Mouse (Mus musculus) limb, embryonic 13.5 days (tissue): ENCODE measurements around the gene Strbp. TPM values are rescaled to one million over a fixed set of nuclear protein-coding genes. Genes with fewer than 3 reads are reported as not detected.

Source experiments
- ATAC-seq: fragments of 200-750 bp; cut with Nextera tagmentation; 2 replicates; pipeline ENCODE4 v1.8.0; 2017; ENCODE audit warnings: low read depth, moderate number of reproducible peaks, moderate TSS enrichment; ENCODE audit not compliant: low FRiP score
- H3K27ac ChIP-seq: fragments of 300-500 bp; sonication (generic); 2 replicates; pipeline ENCODE4 v1.5.1; 2015; ENCODE audit warnings: inconsistent platforms, mild to moderate bottlenecking, moderate library complexity
- H3K27me3 ChIP-seq: fragments of 300-500 bp; sonication (generic); 2 replicates; pipeline ENCODE4 v1.6.1; 2015; ENCODE audit warnings: mild to moderate bottlenecking, inconsistent platforms
- H3K36me3 ChIP-seq: fragments of 300-500 bp; sonication (generic); 2 replicates; pipeline ENCODE4 v1.6.1; 2015; ENCODE audit warnings: inconsistent platforms, mild to moderate bottlenecking, moderate library complexity
- H3K4me1 ChIP-seq: fragments of 300-500 bp; sonication (generic); 2 replicates; pipeline ENCODE4 v1.6.1; 2015; ENCODE audit warnings: inconsistent platforms
- H3K4me2 ChIP-seq: fragments of 300-500 bp; sonication (generic); replicated peaks from 2 replicates; pipeline ENCODE4 v1.6.1; 2015; ENCODE audit warnings: inconsistent platforms, mild to moderate bottlenecking, moderate library complexity
- H3K4me3 ChIP-seq: fragments of 300-500 bp; sonication (generic); 2 replicates; pipeline ENCODE4 v1.5.1; 2015; ENCODE audit warnings: moderate library complexity, mild to moderate bottlenecking, inconsistent platforms
- H3K9ac ChIP-seq: fragments of 300-500 bp; sonication (generic); 2 replicates; pipeline ENCODE4 v1.6.1; 2015; ENCODE audit warnings: mild to moderate bottlenecking, inconsistent platforms
- H3K9me3 ChIP-seq: fragments of 300-500 bp; sonication (generic); 2 replicates; pipeline ENCODE4 v1.6.1; 2016; ENCODE audit warnings: inconsistent platforms
- WGBS: fragments of 180-500 bp; shearing (Covaris S2); methylation state at CpG from one replicate; pipeline ENCODE4 v1.1.7; 2015; 5-methylcytosine and 5-hydroxymethylcytosine counted together
- polyA plus RNA-seq: library from polyadenylated mRNA; unstranded; fragments of >200 nt; fragmentation: Nextera tagmentation; extraction: Ambion mirVana; gene quantifications from 2 replicates; pipeline ENCODE4 v1.2.1, GENCODE M21; 2015

The Strbp gene
- polyA plus RNA-seq, 1 experiment from 2014 or later: 36.4 TPM

GRCm38 (mm10) chr2:37687031-37687430 lies 16.6 kb downstream of the Strbp start:
- Histone ChIP-seq H3K4me2 (no peak overlapping the region), H3K4me3 (no peak overlapping the region), H3K9me3 (peaks cover 3% of the 10 kb centered on the region; the same call in 1 of the 2 replicates), H3K9ac (no peak overlapping the region), H3K27ac (no peak overlapping the region), H3K4me1 (peaks cover 8% of the 10 kb centered on the region), H3K27me3 (no peaks in the 10 kb centered on the region), H3K36me3 (no peaks in the 10 kb centered on the region)
- WGBS: 82% methylated on average over 1 of the region's 1 CpGs
- no peak for ATAC-seq

GRCm38 (mm10) chr2:37684864-37685263 lies 18.8 kb downstream of the Strbp start:
- ATAC-seq: no peak
- H3K9me3 ChIP-seq: peaks cover 3% of the 10 kb centered on the region; the same call in 1 of the 2 replicates
- no peak overlapping the region for H3K27ac ChIP-seq
- peaks cover 8% of the 10 kb centered on the region for H3K4me1 ChIP-seq
- 96% methylated on average over 1 of the region's 1 CpGs for WGBS
- no peaks in the 10 kb centered on the region for H3K27me3 ChIP-seq
- no peaks in the 10 kb centered on the region for H3K36me3 ChIP-seq
- H3K4me2 ChIP-seq: no peak overlapping the region
- no peak overlapping the region for H3K9ac ChIP-seq
- no peak overlapping the region for H3K4me3 ChIP-seq

GRCm38 (mm10) chr2:37682197-37682811 lies 21.4 kb downstream of the Strbp start:
- Histone ChIP-seq H3K4me2 (no peak overlapping the region), H3K27me3 (no peaks in the 10 kb centered on the region), H3K27ac (no peak overlapping the region), H3K9ac (no peak overlapping the region), H3K4me1 (peaks cover 8% of the 10 kb centered on the region), H3K9me3 (peaks cover 3% of the 10 kb centered on the region; the same call in 1 of the 2 replicates), H3K36me3 (no peaks in the 10 kb centered on the region), H3K4me3 (no peak overlapping the region)
- 95% methylated on average over 7 of the region's 7 CpGs for WGBS
- no peak for ATAC-seq

GRCm38 (mm10) chr2:37651086-37651485 lies 52.6 kb downstream of the Strbp start:
- 79% methylated on average over 1 of the region's 1 CpGs for WGBS
- H3K36me3 ChIP-seq: no peaks in the 10 kb centered on the region
- no peak overlapping the region for H3K4me2 ChIP-seq
- H3K4me1 ChIP-seq: no peaks in the 10 kb centered on the region
- ATAC-seq: no peak
- no peak overlapping the region for H3K27ac ChIP-seq
- no peaks in the 10 kb centered on the region for H3K27me3 ChIP-seq
- no peak overlapping the region for H3K9ac ChIP-seq
- H3K9me3 ChIP-seq: no peaks in the 10 kb centered on the region
- no peak overlapping the region for H3K4me3 ChIP-seq

GRCm38 (mm10) chr2:37649590-37649989 lies 54.1 kb downstream of the Strbp start:
- Histone ChIP-seq H3K4me1 (no peaks in the 10 kb centered on the region), H3K9me3 (no peaks in the 10 kb centered on the region), H3K27ac (no peak overlapping the region), H3K4me3 (no peak overlapping the region), H3K36me3 (no peaks in the 10 kb centered on the region), H3K4me2 (no peak overlapping the region), H3K9ac (no peak overlapping the region), H3K27me3 (no peaks in the 10 kb centered on the region)
- WGBS: 88% methylated on average over 2 of the region's 2 CpGs
- ATAC-seq: no peak

- WGBS: 88% methylated on average over 1 of the region's 1 CpGs
These were observed 54.7 kb downstream of the Strbp start for GRCm38 (mm10) chr2:37648966-37649365.

GRCm38 (mm10) chr2:37623343-37623742 lies 80.3 kb downstream of the Strbp start:
- H3K9me3 ChIP-seq: no peaks in the 10 kb centered on the region
- no peak overlapping the region for H3K27ac ChIP-seq
- 76% methylated on average over 2 of the region's 2 CpGs for WGBS
- H3K36me3 ChIP-seq: peaks cover 14% of the 10 kb centered on the region; the same call in 1 of the 2 replicates
- no peak for ATAC-seq
- H3K4me1 ChIP-seq: no peaks in the 10 kb centered on the region
- H3K27me3 ChIP-seq: no peaks in the 10 kb centered on the region
- no peak overlapping the region for H3K9ac ChIP-seq
- H3K4me3 ChIP-seq: no peak overlapping the region
- no peak overlapping the region for H3K4me2 ChIP-seq

More at GRCm38 (mm10) chr2:37648966-37649365, 54.7 kb downstream of the Strbp start:
- H3K4me2 ChIP-seq: no peak overlapping the region
- no peaks in the 10 kb centered on the region for H3K36me3 ChIP-seq
- no peak overlapping the region for H3K4me3 ChIP-seq
- no peaks in the 10 kb centered on the region for H3K4me1 ChIP-seq
- H3K27ac ChIP-seq: no peak overlapping the region
- no peak for ATAC-seq
- H3K9me3 ChIP-seq: no peaks in the 10 kb centered on the region
- H3K9ac ChIP-seq: no peak overlapping the region
- H3K27me3 ChIP-seq: no peaks in the 10 kb centered on the region

- Histone ChIP-seq H3K4me3 (no peak overlapping the region), H3K36me3 (peaks cover 20% of the 10 kb centered on the region), H3K27me3 (no peaks in the 10 kb centered on the region), H3K4me2 (no peak overlapping the region), H3K4me1 (no peaks in the 10 kb centered on the region), H3K9me3 (no peaks in the 10 kb centered on the region), H3K9ac (no peak overlapping the region), H3K27ac (no peak overlapping the region)
- ATAC-seq: no peak
These were observed 115.7 kb downstream of the Strbp start for GRCm38 (mm10) chr2:37587919-37588318.

- WGBS: 84% methylated on average over 2 of the region's 2 CpGs
- Histone ChIP-seq H3K4me2 (no peak overlapping the region), H3K4me1 (no peaks in the 10 kb centered on the region), H3K27me3 (no peaks in the 10 kb centered on the region), H3K4me3 (no peak overlapping the region), H3K27ac (no peak overlapping the region), H3K9ac (no peak overlapping the region), H3K36me3 (peaks cover 17% of the 10 kb centered on the region), H3K9me3 (no peaks in the 10 kb centered on the region)
- no peak for ATAC-seq
These were observed 125.5 kb downstream of the Strbp start for GRCm38 (mm10) chr2:37578185-37578584.

GRCm38 (mm10) chr2:37576661-37577060 lies 127.0 kb downstream of the Strbp start:
- ATAC-seq: no peak
- Histone ChIP-seq H3K4me1 (no peaks in the 10 kb centered on the region), H3K4me2 (no peak overlapping the region), H3K4me3 (no peak overlapping the region), H3K9me3 (no peaks in the 10 kb centered on the region), H3K27me3 (no peaks in the 10 kb centered on the region), H3K36me3 (peaks cover 17% of the 10 kb centered on the region), H3K27ac (no peak overlapping the region), H3K9ac (no peak overlapping the region)
- 82% methylated on average over 1 of the region's 1 CpGs for WGBS

- Histone ChIP-seq H3K27me3 (no peaks in the 10 kb centered on the region), H3K4me2 (no peak overlapping the region), H3K9ac (no peak overlapping the region), H3K4me3 (no peak overlapping the region), H3K9me3 (no peaks in the 10 kb centered on the region), H3K27ac (no peak overlapping the region), H3K4me1 (no peaks in the 10 kb centered on the region), H3K36me3 (peaks cover 40% of the 10 kb centered on the region)
- no peak for ATAC-seq
- 87% methylated on average over 2 of the region's 2 CpGs for WGBS
These were observed 131.5 kb downstream of the Strbp start for GRCm38 (mm10) chr2:37572141-37572540.

GRCm38 (mm10) chr2:37570703-37571102 lies 133.0 kb downstream of the Strbp start:
- Histone ChIP-seq H3K4me2 (no peak overlapping the region), H3K9me3 (no peaks in the 10 kb centered on the region), H3K27me3 (no peaks in the 10 kb centered on the region), H3K4me1 (no peaks in the 10 kb centered on the region), H3K4me3 (no peak overlapping the region), H3K9ac (no peak overlapping the region), H3K36me3 (peaks cover 49% of the 10 kb centered on the region), H3K27ac (no peak overlapping the region)
- ATAC-seq: no peak
- WGBS: 92% methylated on average over 2 of the region's 2 CpGs

- H3K4me1 ChIP-seq: no peaks in the 10 kb centered on the region
- H3K4me2 ChIP-seq: no peak overlapping the region
- WGBS: 91% methylated on average over 5 of the region's 5 CpGs
- H3K9me3 ChIP-seq: no peaks in the 10 kb centered on the region
- H3K27ac ChIP-seq: no peak overlapping the region
- peaks cover 58% of the 10 kb centered on the region for H3K36me3 ChIP-seq
- no peak for ATAC-seq
- no peak overlapping the region for H3K9ac ChIP-seq
- no peak overlapping the region for H3K4me3 ChIP-seq
- H3K27me3 ChIP-seq: no peaks in the 10 kb centered on the region
These were observed 133.8 kb downstream of the Strbp start for GRCm38 (mm10) chr2:37569888-37570287.
